Mouse (Mus musculus) neural tube, embryonic 13.5 days (tissue): ENCODE data around the gene Fbxo42. TPM values are rescaled to one million over a fixed set of nuclear protein-coding genes. Genes with fewer than 3 reads are reported as not detected.
"Not testable (repeated sequence)": the region's sequence is repeated elsewhere in the genome, so short reads cannot be mapped to it uniquely, and the experiment has no call there.

ENCODE experiments used
- ATAC-seq: fragments of 200-750 bp; cut with Nextera tagmentation; 2 replicates; pipeline ENCODE4 v1.8.0; 2017; ENCODE audit warnings: low read depth, mild to moderate bottlenecking, moderate TSS enrichment, moderate library complexity
- H3K27ac ChIP-seq: fragments of 300-500 bp; sonication (generic); replicated peaks from 2 replicates; pipeline ENCODE4 v1.5.1; 2015; ENCODE audit warnings: moderate library complexity, mild to moderate bottlenecking, inconsistent platforms
- H3K27me3 ChIP-seq: fragments of 300-500 bp; sonication (generic); 2 replicates; pipeline ENCODE4 v1.6.1; 2015; ENCODE audit warnings: mild to moderate bottlenecking, inconsistent platforms
- H3K36me3 ChIP-seq: fragments of 300-500 bp; sonication (generic); 2 replicates; pipeline ENCODE4 v1.6.1; 2015; ENCODE audit warnings: mild to moderate bottlenecking, inconsistent platforms
- H3K4me1 ChIP-seq: fragments of 300-500 bp; sonication (generic); replicated peaks from 2 replicates; pipeline ENCODE4 v1.6.1; 2015; ENCODE audit warnings: inconsistent platforms
- H3K4me2 ChIP-seq: fragments of 300-500 bp; sonication (generic); 2 replicates; pipeline ENCODE4 v1.6.1; 2015; ENCODE audit warnings: inconsistent platforms, mild to moderate bottlenecking, moderate library complexity
- H3K4me3 ChIP-seq: fragments of 300-500 bp; sonication (generic); 2 replicates; pipeline ENCODE4 v1.5.1; 2015; ENCODE audit warnings: mild to moderate bottlenecking, inconsistent platforms
- H3K9ac ChIP-seq: fragments of 300-500 bp; sonication (generic); 2 replicates; pipeline ENCODE4 v1.6.1; 2015; ENCODE audit warnings: moderate library complexity, mild to moderate bottlenecking, inconsistent platforms
- H3K9me3 ChIP-seq: fragments of 300-500 bp; sonication (generic); 2 replicates; pipeline ENCODE4 v1.6.1; 2016; ENCODE audit warnings: inconsistent platforms
- whole genome bisulfite sequencing: fragments of 180-500 bp; shearing (Covaris S2); methylation state at CpG from one replicate; pipeline ENCODE4 v1.1.7; 2015; 5-methylcytosine and 5-hydroxymethylcytosine counted together
- polyA plus RNA-seq: library from polyadenylated mRNA; unstranded; fragments of >200 nt; fragmentation: Nextera tagmentation; extraction: Ambion mirVana; gene quantifications from 2 replicates; pipeline ENCODE4 v1.2.1, GENCODE M21; 2015

Fbxo42 gene
- polyA plus RNA-seq, 1 experiment from 2014 or later = 24.2 TPM

DNA sequence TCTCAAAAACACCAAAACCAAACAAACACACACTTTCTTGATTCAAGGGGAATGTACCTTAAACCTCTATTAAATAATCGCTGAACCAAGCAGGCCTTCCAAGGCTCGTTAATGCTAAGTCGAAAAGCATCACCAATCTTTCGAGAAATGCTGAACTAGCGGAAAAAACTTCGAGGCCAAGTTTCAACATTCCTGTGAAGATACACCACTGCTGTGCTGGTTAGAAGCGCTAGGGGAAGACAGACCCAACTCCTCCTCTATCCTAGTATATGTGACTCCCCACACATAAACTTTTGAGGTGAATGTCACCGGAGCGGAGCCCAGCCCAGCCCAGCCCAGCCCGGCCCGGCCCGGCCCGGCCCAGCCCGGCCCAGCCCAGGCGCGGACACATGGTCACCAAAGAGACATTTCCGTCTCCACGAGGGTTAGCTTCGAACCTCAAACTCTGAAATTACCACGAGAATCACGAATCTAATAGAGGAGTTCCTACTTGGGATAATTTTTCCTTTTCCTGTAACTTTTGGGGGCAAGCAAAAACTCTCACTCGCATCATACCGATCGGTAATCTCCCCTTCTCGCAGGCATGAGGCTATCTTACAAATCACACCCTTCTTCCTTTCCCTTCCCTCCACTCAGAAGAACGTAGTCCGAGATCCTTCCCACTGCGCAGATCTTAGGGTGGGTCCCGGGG is 9.1 kb upstream of the Fbxo42 start:
- WGBS = 3% methylated on average over 29 of the region's 29 CpGs
- Histone ChIP-seq H3K27ac (peak overlapping the region; percentile 97), H3K4me2 (peak overlapping the region; percentile 72), H3K27me3 (no peaks in the 10 kb centered on the region), H3K9ac (peak overlapping the region; percentile 89), H3K9me3 (no peaks in the 10 kb centered on the region), H3K36me3 (no peaks in the 10 kb centered on the region), H3K4me3 (peak overlapping the region; percentile 92), H3K4me1 (peaks cover 53% of the 10 kb centered on the region)
- ATAC-seq = peak; percentile 4; the same call in 1 of the 2 replicates

DNA sequence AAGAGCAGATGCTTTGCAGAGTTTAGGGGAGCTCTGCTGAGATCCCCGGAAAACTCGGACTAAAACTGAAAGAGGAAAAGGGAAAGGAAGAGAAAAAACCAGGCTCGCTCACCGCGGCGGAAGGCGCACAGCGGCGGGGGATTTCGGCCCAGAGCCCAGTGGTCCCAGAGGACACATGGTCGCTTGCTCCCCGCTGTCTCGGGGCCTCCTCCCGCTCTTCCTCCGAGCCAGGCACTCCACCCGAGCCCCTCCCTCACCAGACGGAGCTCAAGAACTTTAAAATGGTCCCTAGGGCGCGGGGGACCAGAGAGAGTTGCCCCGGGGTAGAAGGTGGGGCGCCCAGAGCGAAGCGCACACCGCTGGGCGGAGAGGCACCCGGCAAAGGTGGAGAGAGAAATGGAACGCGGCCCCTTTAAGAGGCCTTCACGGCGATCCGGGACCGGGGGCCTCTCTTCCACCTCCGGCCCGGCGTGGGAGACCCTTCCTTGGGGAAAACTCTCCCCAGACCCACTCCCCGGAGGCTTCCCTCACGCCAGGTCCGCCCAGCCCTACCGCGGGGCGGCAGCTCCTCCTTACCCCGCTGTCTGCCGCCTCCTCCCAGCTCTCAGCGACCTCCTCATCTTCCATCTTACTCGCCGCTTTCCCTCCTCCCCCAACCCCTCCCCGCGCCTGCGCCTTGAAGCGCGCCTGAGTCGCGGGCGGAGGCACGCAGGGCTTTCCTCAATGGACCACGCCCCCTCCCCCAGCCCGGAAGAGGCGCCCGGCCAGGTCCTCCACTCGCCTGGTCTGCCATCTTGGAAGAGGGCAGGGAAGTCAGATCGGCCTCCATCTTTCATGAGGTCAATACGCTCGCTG is 8.4 kb upstream of the Fbxo42 start, which contains the start of gene Szrd1:
Szrd1 (minus strand) TSS at position 660 of the 855 bp plus-strand sequence.
- Histone ChIP-seq H3K27ac (peak within 1 kb of the TSS; percentile 97), H3K36me3 (no peaks in the 10 kb centered on the region), H3K9ac (peak within 1 kb of the TSS; percentile 89), H3K9me3 (no peaks in the 10 kb centered on the region), H3K4me2 (peak within 1 kb of the TSS; percentile 72), H3K4me1 (peaks cover 48% of the 10 kb centered on the region), H3K4me3 (peak within 1 kb of the TSS; percentile 92), H3K27me3 (no peaks in the 10 kb centered on the region)
- peak; percentile 95 for ATAC-seq
- WGBS = 1% methylated on average over 63 of the region's 63 CpGs

DNA sequence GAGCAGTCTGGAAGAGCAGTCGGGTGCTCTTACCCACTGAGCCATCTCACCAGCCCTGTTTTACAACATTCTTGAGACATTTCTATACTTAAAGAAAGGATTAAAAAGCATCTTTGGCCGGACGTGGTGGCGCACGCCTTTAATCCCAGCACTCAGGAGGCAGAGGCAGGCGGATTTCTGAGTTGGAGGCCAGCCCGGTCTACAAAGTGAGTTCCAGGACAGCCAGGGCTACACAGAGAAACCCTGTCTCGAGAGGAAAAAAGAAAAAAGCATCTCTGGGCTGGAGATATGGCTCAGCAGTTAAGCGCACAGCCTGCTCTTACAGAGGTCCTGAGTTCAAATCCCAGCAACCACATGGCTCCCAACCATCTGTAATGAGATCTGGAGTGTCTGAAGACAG is 7.4 kb upstream of the Fbxo42 start:
- not testable (repeated sequence) for H3K9ac ChIP-seq, H3K36me3 ChIP-seq, H3K9me3 ChIP-seq, H3K4me3 ChIP-seq, H3K27ac ChIP-seq, H3K27me3 ChIP-seq, ATAC-seq, H3K4me2 ChIP-seq
- WGBS = 91% methylated on average over 9 of the region's 9 CpGs
- H3K4me1 ChIP-seq = peaks cover 38% of the 10 kb centered on the region

DNA sequence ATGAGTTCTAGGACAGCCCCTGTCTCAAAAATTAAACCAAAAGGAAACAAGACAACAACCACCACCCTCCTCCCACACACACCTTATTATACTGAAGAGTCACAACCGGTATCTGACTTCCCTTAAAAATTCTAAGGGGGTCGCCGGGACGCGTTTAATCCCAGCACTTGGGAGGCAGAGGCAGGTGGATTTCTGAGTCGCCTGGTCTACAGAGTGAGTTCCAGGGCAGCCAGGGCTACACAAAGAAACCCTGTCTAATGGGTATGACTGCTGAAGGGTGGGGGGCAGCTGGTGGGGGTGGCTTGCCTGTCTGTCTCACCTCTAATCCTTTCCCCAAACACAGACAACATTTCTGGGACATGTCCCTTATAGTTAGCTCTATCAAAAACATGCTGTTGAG is 6.7 kb upstream of the Fbxo42 start:
- Histone ChIP-seq H3K9me3 (no peaks in the 10 kb centered on the region), H3K4me2 (no peak overlapping the region), H3K4me3 (no peak overlapping the region), H3K36me3 (no peaks in the 10 kb centered on the region), H3K4me1 (peaks cover 32% of the 10 kb centered on the region), H3K27me3 (no peaks in the 10 kb centered on the region), H3K27ac (no peak overlapping the region), H3K9ac (no peak overlapping the region)
- 92% methylated on average over 6 of the region's 6 CpGs for whole genome bisulfite sequencing
- no peak for ATAC-seq

DNA sequence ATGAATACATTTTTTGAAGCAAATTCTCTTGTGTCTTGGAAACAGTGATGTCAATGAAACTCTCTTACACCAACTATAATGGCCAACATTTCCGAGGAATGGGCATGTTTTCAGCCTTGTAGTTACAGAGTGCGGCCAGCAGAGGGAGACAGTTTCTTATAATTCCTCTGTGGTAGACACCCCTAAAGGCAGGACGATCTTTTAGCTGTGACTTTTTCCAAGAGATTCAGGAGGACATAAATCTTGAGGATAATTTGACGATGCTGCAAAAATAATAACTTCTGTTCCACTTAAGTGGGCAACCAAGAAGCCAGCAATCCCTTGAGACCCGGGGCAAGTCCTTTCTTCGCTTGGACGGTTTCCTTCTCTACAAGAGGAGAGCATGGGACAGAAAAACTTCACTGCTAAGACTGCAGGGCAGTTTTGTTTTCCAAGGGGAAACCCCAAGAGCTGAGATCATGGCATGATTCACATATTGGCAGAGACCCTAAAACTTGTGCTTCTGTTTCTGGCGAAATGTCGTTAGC is 5.4 kb upstream of the Fbxo42 start:
- H3K27me3 ChIP-seq = no peaks in the 10 kb centered on the region
- 0 out of 2 replicates have a peak overlapping the region, but pooled peaks have one; percentile 13 for H3K9ac ChIP-seq
- no peak overlapping the region for H3K4me2 ChIP-seq
- H3K27ac ChIP-seq = no peak overlapping the region
- no peak overlapping the region for H3K4me3 ChIP-seq
- no peak for ATAC-seq
- peaks cover 27% of the 10 kb centered on the region for H3K4me1 ChIP-seq
- 32% methylated on average over 9 of the region's 9 CpGs for WGBS
- no peaks in the 10 kb centered on the region for H3K9me3 ChIP-seq
- no peaks in the 10 kb centered on the region for H3K36me3 ChIP-seq

DNA sequence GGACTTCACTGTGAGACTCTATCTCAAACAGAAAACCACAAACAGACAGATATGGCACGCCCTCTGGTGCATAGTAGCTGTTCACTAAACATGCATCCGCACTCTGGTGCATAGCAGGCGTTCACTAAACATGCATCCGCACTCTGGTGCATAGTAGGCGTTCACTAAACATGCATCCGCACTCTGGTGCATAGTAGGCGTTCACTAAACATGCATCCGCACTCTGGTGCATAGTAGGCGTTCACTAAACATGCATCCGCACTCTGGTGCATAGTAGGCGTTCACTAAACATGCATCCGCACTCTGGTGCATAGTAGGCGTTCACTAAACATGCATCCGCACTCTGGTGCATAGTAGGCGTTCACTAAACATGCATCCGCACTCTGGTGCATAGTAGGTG is 2.6 kb upstream of the Fbxo42 start:
- H3K27me3 ChIP-seq, H3K4me2 ChIP-seq, ATAC-seq, H3K9ac ChIP-seq, H3K4me3 ChIP-seq, H3K9me3 ChIP-seq, H3K36me3 ChIP-seq, H3K27ac ChIP-seq: not testable (repeated sequence)
- peaks cover 30% of the 10 kb centered on the region for H3K4me1 ChIP-seq
- WGBS = 95% methylated on average over 10 of the region's 16 CpGs

DNA sequence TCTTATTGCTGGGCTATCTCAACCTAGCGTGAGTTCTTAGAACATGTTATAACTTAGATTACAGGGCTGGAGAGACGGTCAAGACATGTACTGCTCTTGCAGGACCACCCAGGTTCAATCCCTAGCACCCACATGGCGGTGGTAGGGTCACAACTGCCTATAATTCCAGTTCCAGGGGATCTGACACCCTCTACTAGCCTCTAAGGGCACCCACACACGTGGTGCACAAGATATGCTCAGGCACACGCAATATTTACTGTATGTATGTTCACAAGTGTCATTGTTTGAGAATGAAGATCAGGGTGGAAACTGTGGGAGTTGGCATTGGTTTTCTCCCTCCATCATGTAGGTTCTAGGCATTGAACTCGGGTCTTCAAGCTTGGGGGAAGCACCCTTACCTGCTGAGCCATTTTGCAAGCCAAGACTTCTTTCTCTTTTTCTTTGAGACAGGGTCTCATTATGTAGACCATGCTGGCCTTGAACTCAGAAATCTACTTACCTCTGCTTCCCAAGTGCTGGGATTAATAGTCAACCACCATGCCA is 1.2 kb upstream of the Fbxo42 start:
- Histone ChIP-seq H3K9me3 (no peaks in the 10 kb centered on the region), H3K4me1 (peaks cover 37% of the 10 kb centered on the region), H3K4me2 (peak overlapping the region; percentile 74; the same call in 1 of the 2 replicates), H3K4me3 (no peak overlapping the region), H3K27ac (no peak overlapping the region), H3K27me3 (no peaks in the 10 kb centered on the region), H3K9ac (no peak overlapping the region), H3K36me3 (no peaks in the 10 kb centered on the region)
- ATAC-seq = no peak
- 93% methylated on average over 6 of the region's 6 CpGs for WGBS

DNA sequence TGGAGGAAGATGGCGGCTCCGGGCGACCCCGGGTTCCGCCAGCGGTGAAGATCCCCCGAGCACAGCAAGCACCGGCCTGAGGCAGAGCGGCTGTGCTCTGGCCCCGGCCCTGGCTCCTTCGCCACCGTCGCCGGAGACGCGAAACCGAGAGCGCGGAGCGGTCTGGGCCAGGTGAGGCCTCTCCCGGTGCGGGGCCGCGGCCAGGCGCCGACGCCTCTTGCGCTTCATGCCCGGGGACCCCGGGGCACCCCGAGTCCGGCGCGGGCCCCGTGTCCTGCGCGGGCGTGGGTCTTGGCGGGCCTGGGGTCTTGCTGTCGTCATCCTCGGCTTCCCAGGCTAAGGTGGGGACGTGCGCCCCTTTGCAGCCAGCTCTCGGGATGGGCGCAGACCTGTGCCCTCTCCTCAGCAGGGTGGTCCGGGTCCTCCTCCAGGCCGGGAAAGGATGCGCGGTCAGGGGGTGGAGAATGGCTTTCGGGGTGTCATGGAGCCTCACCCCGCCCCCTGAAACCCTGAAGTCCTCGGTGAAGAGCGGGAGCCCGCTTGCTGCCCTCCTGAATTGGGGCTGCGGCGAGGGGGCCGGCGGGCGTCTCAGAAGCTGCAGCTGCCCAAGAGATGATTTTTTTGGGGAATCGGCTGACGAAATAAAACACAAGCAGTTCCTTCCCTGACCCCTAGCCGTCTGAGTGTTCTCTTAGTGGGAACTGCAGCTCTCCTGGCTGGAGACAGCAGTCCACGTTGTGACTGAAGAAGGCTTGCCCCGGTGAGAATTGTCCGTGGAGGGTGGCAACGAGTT is 492 bp downstream of the Fbxo42 start:
- no peaks in the 10 kb centered on the region for H3K9me3 ChIP-seq
- peaks cover 45% of the 10 kb centered on the region for H3K4me1 ChIP-seq
- peak; percentile 85 for ATAC-seq
- peak overlapping the region; percentile 93 for H3K27ac ChIP-seq
- no peaks in the 10 kb centered on the region for H3K36me3 ChIP-seq
- under 1% methylated on average over 66 of the region's 66 CpGs for WGBS
- H3K4me3 ChIP-seq = peak overlapping the region; percentile 99
- peak overlapping the region; percentile 74 for H3K4me2 ChIP-seq
- peak overlapping the region; percentile 98 for H3K9ac ChIP-seq
- no peaks in the 10 kb centered on the region for H3K27me3 ChIP-seq

DNA sequence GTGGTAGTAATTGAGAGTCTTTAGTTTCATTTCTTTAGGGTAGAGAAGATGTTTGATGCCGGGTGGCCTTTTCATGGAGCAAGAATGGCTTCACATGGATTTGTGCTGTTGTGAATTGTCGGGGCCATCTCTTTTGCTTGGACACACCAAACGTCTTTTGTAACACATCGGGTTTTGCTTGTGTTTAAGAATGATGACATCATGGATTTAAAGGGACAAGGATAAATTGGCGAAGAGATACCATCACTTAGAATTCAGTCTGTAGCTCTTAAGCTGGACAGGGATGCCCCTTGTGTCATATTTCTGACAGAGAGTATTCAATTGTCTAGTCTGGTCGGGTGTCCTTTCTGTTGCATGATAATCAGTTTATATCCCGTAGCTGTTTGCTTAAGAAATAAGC is 1.4 kb downstream of the Fbxo42 start:
- Histone ChIP-seq H3K27ac (no peak overlapping the region), H3K4me2 (peak overlapping the region; percentile 74), H3K36me3 (no peaks in the 10 kb centered on the region), H3K27me3 (no peaks in the 10 kb centered on the region), H3K9ac (peak overlapping the region; percentile 98), H3K9me3 (no peaks in the 10 kb centered on the region), H3K4me1 (peaks cover 45% of the 10 kb centered on the region), H3K4me3 (peak overlapping the region; percentile 99)
- no peak for ATAC-seq
- 28% methylated on average over 7 of the region's 7 CpGs for WGBS

DNA sequence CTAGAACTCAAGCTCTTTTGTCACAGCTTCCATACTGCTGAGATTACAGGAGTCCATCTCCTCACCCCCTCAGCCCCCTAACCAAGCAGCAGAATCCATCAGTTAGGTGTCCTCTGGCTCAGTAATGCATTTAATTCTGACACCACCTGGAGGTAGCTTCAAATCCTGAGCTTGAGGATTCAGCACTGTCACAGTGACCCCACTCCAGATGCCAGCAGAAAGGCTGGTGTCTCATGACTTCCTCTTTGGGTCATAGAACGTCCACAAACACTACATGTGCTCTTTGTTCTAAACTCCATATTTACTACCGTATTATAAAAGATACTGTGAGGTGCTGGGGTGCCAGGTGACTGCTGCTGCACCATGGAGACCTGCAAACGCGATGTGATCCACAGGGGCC is 9.8 kb downstream of the Fbxo42 start:
- 74% methylated on average over 4 of the region's 4 CpGs for WGBS
- no peaks in the 10 kb centered on the region for H3K27me3 ChIP-seq
- no peak overlapping the region for H3K4me3 ChIP-seq
- no peaks in the 10 kb centered on the region for H3K36me3 ChIP-seq
- no peak overlapping the region for H3K27ac ChIP-seq
- no peak for ATAC-seq
- no peak overlapping the region for H3K9ac ChIP-seq
- H3K9me3 ChIP-seq = no peaks in the 10 kb centered on the region
- H3K4me1 ChIP-seq = peaks cover 39% of the 10 kb centered on the region
- H3K4me2 ChIP-seq = no peak overlapping the region

DNA sequence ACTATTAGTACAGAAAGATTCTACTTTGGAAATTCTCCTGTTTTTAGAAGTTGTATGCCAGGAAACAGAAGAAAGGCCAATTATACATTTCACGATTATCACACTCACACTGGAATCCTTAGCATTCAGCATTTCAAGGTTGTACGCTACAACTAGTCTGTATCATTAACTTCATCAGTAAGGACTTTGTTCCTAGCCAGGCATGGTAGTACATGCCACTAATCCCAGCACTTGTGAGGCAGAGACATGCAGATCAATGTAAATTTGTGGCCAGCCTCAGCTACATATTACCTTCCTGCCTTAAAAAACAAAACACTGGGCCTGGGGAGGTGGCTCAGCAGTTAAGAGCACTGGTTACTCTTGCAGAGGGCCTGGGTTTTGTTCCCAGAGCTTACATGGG is 10.9 kb downstream of the Fbxo42 start:
- no peaks in the 10 kb centered on the region for H3K9me3 ChIP-seq
- H3K9ac ChIP-seq = 0 out of 2 replicates have a peak overlapping the region, but pooled peaks have one; percentile 34
- H3K4me2 ChIP-seq = no peak overlapping the region
- no peaks in the 10 kb centered on the region for H3K27me3 ChIP-seq
- H3K36me3 ChIP-seq = no peaks in the 10 kb centered on the region
- peak overlapping the region; percentile 11; the same call in 1 of the 2 replicates for H3K27ac ChIP-seq
- ATAC-seq = no peak
- WGBS = 87% methylated on average over 2 of the region's 2 CpGs
- H3K4me3 ChIP-seq = no peak overlapping the region
- peaks cover 35% of the 10 kb centered on the region for H3K4me1 ChIP-seq
